Mouse (Mus musculus) brain, embryonic 14.5 days (tissue): ENCODE data around the gene Kcnip4.

Source experiments
- CTCF ChIP-seq: fragments of 200-500 bp; IDR thresholded peaks from 2 replicates; pipeline ENCODE4 v1.5.1; 2012; ENCODE audit warnings: inconsistent platforms, mild to moderate bottlenecking, moderate library complexity, borderline replicate concordance; ENCODE audit not compliant: insufficient read depth, insufficient read length; ENCODE audit errors: extremely low read depth
- POLR2A ChIP-seq: fragments of 200-500 bp; IDR thresholded peaks from 2 replicates; pipeline ENCODE4 v1.6.1; 2012; ENCODE audit warnings: mild to moderate bottlenecking, inconsistent platforms, borderline replicate concordance; ENCODE audit not compliant: poor library complexity, insufficient read depth, insufficient read length, severe bottlenecking; ENCODE audit errors: extremely low read depth

DNA sequence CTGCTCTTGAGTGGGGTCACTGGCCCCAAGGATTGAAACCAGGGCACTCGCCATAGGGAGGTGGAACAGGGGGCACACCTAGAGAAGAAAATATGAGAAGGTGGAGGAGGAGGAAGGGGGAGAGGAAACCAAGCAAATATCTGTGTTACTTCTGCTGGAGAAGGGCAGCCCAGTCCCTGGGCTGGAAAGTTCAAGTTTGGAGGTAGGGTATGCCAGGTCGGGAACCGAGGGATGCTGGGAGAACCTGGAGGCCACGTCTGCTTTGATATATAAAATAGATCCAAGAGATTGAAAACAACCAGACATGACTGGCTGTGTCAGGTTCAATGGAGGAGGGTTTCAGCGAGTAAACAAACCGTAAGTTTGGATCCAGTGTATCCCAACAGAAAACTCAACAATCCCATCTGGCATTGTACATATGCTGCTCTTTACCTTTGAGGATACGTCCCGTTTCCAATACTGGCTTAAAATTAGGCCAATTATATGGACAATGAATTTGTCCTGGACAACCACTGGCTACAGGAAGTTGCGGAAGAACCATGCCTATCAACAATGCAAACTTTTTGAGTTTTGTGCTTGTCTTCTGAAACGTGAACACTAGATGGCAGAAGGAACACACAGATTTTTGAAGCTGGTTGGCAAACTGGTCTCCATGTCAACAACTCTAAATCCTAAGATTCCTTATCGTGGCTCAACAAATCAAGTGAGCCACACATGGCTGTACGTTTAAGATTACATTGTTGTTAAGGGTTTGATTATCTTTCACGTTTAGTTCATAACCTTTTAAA, 155.9 kb downstream of the Kcnip4 start:
- TF ChIP-seq CTCF (peak; percentile 65), POLR2A (no peak)
